Mouse (Mus musculus) kidney, adult 8-10 months (tissue): ENCODE results near the gene Lrig2.
A peak's percentile ranks its signal among the peaks of the same experiment; 100 is the strongest.
"Not testable (repeated sequence)": the region's sequence is repeated elsewhere in the genome, so short reads cannot be mapped to it uniquely, and the experiment has no call there.

Experiments
- DNase-seq, 2 experiments: peaks; one replicate each; pipeline ENCODE4 v3.0.0; 2022

Gene Lrig2

GRCm38 (mm10) chr3:104431156-104431847 is 80.4 kb downstream of the Lrig2 start:
- DNase-seq, result no peak

DNA sequence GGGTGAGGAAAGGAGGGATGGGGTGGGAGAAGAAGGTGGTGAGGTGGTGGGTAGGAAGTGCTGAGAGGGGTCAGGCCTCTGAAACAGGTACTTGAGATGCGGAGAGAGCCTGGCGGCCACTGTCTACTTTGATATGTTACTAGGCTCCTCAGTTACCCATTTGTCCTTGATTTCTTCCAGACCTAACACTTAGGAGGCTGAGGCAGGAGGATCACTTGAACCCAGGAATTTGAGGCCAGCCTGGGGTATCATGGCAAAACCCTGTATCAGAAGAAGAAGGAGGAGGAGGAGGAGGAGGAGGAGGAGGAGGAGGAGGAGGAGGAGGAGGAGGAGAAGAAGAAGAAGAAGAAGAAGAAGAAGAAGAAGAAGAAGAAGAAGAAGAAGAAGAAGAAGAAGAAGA is 84.4 kb downstream of the Lrig2 start:
- DNase-seq, result not testable (repeated sequence)

GRCm38 (mm10) chr3:104424346-104424745 is 87.4 kb downstream of the Lrig2 start:
- peak; percentile 81 to 88 for DNase-seq

GRCm38 (mm10) chr3:104420929-104421328 is 90.8 kb downstream of the Lrig2 start:
- no peak for DNase-seq

DNA sequence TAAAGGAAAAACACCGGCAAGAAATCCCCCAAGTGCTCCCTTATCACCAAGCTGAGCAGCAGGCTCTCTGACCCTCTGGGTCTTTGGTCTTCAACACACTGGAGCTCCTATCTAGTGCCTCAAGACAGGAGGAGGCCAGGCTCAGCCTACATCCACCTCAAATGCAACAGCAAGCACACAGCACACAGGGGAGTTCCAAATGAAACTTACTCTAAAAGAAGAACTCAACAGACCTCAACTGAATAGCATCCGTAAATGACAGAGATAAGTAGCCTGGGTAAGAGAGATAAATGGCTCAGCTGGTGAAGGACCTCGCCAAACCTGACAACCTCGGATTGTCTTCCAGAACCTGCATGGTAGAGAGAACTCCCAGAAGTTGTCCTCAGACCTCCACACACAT is 91.7 kb downstream of the Lrig2 start:
- no peak for DNase-seq

DNA sequence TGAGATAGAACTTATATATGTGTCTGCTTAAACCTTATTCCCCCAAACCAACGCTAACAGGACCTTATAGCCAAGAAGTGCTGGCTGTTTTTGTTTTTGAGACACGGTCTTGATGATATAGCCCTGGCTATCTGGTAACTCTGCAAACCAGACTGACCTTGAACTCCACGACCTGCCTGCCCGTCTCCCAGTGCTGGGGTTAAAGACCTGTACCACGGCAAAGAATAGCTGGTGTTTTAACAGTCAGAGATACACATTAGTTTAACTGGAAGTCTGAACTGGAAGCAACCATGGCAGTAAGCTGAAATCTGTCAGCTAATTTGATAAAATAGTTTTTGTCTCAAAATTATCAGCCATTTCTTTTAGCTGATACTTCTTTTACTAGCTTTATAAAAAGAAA is 94.9 kb downstream of the Lrig2 start:
- DNase-seq, result no peak

- no peak for DNase-seq
Observed at GRCm38 (mm10) chr3:104412482-104412881, 99.2 kb downstream of the Lrig2 start.

GRCm38 (mm10) chr3:104407506-104407905 is 104.2 kb downstream of the Lrig2 start:
- DNase-seq, result no peak

DNA sequence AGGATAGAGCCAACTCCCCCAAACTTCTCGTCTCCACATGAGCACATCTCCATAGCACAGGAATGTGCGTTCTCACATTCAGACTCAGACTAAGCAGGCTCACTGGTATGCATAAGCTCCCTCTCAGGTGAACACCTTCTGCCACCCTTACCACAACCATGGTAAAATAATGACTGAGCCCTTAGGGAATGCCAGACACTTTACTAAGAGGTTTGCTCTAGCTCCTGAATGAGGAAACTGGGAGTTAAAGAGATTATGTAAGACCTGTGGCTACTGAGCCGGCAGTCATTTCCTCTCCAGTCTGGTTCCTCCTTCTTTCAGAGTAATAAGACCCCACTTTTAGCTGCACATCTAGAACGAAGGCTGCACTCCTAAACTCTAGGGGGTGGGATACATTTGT is 108.1 kb downstream of the Lrig2 start:
- no peak for DNase-seq

DNA sequence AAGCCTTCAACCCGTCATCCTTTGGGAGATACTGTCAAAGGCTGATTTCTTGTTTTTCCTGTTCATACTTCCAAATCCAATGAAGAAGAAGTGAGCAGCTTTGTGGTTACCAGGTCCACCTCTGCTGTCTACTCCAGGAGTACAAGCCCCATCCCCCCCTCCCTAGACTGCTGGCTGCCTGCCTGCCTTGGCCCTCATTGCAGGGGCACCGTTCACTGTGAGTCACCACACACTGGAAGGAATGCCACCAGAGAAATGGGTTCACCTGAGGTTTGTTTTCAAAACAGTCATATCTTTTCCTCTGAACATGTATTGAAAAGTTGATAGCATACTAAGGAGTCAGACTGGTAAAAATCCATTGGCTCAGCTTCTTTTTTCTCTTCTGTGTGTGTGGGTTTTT is 110.5 kb downstream of the Lrig2 start:
- no peak for DNase-seq

- DNase-seq, result peak; percentile 12 to 51
Observed at GRCm38 (mm10) chr3:104400126-104400525, 111.6 kb downstream of the Lrig2 start.

DNA sequence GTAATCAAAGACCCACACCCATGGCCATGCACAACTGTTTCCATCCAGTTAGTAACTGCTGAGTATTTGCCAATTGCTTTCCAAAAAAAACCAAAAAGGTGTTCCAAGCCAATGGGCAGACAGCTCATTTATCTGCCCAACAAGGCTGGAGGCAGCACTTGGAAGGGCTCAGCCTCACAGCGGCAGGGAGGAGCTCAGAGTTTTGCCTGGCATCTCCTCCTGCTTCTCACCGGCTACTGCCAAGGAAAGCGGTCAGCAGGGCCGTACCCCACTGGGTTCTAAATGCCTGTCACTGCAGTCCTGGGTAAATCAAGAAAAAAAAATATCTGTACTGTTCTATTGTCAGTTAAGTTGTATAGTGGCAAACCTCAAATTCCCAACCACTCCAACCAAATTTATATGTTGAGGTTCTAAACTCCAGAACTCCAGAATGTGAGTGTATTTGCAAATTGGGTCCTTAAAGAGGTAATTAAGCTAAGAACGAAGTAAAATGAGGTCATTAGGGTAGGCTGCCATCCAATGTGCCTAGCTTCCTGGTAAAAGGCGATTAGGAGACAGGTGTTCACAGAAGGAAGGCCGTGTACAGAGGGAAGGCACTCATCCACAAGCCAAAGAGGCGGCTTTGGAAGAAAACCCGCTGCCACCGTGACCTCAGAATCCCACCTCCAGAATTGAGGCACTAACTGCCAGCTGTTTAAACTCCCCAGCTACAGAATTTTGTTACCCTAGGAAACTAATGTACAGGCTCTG is 112.2 kb downstream of the Lrig2 start:
- no peak for DNase-seq

- DNase-seq, result no peak
Observed at GRCm38 (mm10) chr3:104397316-104397715, 114.4 kb downstream of the Lrig2 start.

DNA sequence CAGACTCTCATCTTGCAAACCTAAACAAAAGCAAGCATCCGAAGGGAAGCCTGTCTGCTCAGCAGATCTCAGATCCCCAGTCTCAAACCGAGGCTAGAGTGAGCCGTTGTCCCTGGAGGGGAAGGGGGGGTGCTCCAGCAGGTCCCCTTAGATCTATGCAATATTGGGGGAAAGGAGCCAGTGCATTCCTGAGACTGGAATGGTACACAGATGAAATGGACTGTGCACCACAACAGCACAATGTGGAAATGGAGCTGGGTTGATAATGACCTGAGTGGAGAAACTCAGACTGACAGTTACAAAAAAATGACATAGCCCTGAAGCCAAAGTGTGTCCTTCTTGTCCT is 115.0 kb downstream of the Lrig2 start:
- no peak for DNase-seq

- DNase-seq, result no peak
Observed at GRCm38 (mm10) chr3:104396067-104396735, 115.5 kb downstream of the Lrig2 start.

- no peak for DNase-seq
Observed at GRCm38 (mm10) chr3:104390072-104390471, 121.6 kb downstream of the Lrig2 start.

- no peak for DNase-seq
Observed at GRCm38 (mm10) chr3:104389449-104389848, 122.3 kb downstream of the Lrig2 start.

- no peak for DNase-seq
Observed at GRCm38 (mm10) chr3:104385587-104385986, 126.1 kb downstream of the Lrig2 start.

GRCm38 (mm10) chr3:104383681-104384341 is 127.9 kb downstream of the Lrig2 start:
- DNase-seq, result no peak

GRCm38 (mm10) chr3:104378228-104378627 is 133.5 kb downstream of the Lrig2 start:
- DNase-seq, result no peak

GRCm38 (mm10) chr3:104373907-104374306 is 137.8 kb downstream of the Lrig2 start:
- DNase-seq, result no peak

DNA sequence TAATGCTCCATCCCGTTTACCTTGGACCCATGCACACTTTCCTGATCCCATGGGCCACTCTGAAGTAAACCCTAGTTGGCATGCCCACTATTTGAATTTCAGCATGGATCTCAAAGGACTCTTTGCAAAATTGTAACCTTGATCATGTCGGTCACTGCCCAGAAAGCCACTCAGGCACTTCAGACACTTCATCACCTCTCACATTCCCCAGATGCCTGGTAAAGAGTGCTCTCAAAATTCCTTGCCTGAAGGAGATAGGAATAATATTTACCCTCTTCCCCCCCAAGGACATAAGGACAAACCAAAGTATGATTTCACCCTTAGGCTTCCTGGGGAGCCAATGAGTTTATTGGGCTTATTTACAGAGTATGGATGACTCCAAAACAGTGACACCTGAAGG is 139.3 kb downstream of the Lrig2 start:
- peak in 1 of 2 experiments; percentile 33 for DNase-seq

GRCm38 (mm10) chr3:104367912-104368311 is 143.8 kb downstream of the Lrig2 start:
- no peak for DNase-seq
